Mouse (Mus musculus) olfactory bulb, adult 2 months (tissue): ENCODE measurements around the gene Armc12.

ENCODE experiments used
- CTCF ChIP-seq: fragments of 200-500 bp; IDR thresholded peaks from 2 replicates; pipeline ENCODE4 v1.5.1; 2012; ENCODE audit warnings: low read depth, mild to moderate bottlenecking, low read length, moderate library complexity; ENCODE audit not compliant: insufficient read depth
- POLR2A ChIP-seq: fragments of 200-500 bp; IDR thresholded peaks from 2 replicates; pipeline ENCODE4 v1.6.1; 2012; ENCODE audit warnings: mild to moderate bottlenecking, low read depth, low read length, moderate library complexity; ENCODE audit not compliant: insufficient read depth

DNA sequence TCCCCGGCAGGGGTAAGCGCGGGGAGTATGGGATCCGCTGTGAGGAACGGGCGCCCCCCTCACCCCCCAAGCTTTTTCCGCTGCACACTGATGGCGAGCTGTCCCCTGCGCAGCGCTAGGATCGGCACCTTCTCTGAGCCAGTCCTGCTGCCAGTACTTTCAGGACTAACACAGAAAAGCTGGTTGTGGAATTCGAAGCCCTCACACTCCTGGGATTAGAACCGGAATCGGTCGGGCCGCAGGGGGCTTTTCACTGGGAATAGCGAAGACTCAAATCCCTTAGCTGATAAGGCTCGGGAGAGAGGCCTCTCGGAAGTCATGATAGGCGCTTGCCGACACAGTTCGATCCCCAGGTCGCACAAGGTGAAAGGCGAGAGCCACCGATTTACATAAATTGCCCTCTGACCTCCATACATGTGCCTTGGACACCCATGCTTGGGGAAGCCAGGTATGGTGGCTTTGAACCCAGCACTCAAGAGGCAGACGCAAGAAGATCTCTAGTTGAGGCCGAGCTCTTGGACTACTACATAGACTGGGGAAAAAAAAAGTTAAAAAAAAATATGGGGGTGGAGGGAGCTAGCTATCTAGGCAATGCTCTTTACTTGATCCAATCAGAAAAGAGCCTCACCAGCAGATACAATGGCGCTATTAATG is 7.1 kb upstream of the Armc12 start:
- no peak for TF ChIP-seq CTCF
- TF ChIP-seq POLR2A: no peak
